Mouse (Mus musculus) gastrocnemius, adult 18-20 months (tissue): Measurements from ENCODE around the gene Tns1. TPM values are rescaled to one million over a fixed set of nuclear protein-coding genes. Genes with fewer than 3 reads are reported as not detected.

Experiments
- DNase-seq: peaks from one replicate; pipeline ENCODE4 v3.0.0; 2021; ENCODE audit warnings: low spot score
- total RNA-seq, 2 experiments: library from RNA; stranded (reverse); gene quantifications; 2 replicates each; pipeline ENCODE4 v1.2.3; 2021

The Tns1 gene
- total RNA-seq, 2 experiments from 2014 or later: 226 to 298 TPM

GRCm38 (mm10) chr1:74015513-74016234, 108.6 kb downstream of the Tns1 start:
- DNase-seq: no peak

DNA sequence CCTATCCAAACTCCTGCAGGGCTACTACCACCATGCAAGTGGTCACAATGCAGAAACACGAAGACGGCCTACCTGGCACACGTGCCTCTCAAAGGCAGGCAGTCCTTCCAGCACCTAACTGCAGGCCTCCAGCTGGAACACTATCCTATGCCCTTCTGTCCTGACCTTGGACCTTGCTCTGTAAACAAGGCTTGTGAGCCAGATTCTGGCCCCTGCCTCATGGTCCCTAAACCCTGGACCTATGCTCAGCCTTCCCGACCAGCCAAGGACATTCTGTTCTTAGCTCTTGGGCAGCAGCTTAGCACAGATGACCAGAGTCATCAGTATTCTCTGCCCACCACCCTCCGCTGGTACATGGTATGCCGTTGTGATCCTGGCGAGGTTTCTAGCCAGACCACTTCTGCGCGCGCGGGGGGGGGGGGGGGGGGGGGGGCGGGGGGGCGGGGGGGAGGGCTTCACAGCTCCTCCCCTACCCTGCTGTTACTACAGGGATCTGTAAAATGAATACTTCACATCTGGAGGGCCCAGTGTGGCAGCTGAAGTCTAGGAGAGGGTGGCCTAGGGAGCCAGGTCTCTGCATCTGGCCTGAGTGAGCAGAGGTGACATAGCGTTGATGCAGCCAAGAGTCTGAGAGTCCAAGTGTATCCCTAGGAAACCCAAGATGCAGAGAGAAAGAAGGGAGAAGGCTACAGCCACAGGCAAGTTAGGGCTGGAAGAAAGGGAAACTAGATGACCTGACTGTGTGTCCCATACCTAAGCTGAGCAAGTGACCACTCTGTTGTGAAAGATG, 109.5 kb downstream of the Tns1 start:
- DNase-seq: peak; percentile 91

DNA sequence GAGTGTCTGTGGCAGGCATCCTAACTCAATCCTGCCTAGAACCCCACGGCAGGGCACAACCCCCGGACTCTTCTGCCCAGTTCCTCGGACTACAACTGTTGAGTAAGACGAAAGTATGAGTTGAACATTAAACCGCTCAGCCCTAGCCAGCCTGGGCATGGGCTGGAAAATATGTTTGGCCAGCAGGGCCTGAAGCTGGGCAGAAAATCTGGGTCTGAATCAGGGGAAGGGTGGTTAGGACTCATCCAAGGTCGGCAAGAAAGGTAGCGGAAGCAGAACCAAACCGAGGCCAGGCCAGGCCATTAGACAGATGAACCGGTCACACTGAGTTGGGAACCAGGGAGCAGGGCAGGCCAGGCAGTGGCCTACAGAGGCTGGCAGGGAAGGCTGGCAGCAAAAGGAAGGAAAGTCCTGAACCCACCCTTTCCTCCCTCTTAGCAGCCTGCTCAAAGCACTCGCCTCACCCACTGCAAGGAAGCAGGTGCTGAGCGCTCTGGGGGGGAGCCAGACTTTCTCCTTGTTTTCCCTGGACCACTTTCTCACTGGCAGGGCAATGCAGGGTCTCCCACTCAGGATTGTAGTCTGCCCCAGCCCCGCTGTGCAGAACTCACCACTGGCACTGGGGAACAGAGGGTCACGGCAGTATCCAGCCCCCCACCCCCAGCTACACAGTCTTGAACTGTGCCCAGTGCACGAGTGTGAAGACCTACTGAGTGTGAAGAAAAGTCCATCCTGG, 110.8 kb downstream of the Tns1 start:
- no peak for DNase-seq

- no peak for DNase-seq
Measured at GRCm38 (mm10) chr1:74012706-74013105, 111.5 kb downstream of the Tns1 start.

DNA sequence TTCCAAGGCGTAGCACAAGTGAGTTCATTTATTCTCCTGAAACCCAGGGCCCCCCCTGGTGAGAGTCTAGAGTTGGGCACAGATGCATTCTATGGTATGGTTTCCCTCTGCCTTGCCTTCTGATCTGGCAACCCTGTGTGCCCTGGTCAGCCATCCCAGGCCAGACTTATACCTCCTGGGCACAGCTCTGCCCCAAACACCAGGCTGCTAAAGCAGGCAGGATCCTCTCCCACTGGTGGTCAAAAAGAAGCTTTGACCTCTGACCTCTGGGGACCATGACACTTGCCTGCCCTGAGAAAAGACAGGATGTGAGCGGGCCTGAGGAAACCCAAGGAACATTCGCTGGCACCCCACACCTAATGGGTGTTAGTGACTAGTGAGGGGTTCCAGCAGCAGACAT, 114.8 kb downstream of the Tns1 start:
- DNase-seq: no peak

DNA sequence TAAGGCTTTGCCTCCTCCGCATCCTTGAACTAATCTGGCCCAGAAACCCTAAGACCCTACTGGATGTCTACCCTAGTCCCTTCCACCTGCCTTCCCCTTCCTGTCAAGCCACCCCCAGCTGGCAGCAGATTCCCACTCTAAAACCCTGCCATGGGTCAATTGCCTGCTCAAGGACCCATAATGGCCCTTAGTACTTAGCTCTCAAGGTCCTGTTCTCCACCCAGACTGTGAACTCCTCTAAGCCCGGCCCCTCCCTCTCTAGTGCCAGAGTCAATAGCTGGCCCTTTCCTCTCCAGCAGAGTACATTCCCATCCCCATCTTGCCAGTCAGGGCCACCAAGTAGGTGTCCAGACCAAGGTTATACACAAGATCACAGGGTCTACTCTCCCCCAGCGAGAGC, 115.3 kb downstream of the Tns1 start:
- no peak for DNase-seq

DNA sequence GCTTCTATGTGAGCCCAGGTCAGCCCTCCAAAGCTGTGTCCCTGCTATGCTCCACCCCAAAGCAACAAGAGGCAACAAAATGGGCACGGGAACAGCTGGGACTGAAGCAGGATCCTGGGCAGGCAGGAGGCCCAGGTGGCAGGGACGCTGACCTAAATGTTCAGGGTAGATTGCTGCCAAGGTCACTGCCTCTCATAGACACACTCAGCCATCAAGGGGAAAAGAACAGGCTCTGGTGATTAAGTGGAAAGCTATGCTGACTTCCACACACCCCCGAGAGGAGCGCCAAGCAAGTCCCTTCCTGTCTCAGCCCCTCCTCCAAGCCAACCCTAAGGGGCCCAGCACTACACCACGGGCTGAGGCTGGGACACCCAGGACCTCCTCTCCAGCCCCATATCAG, 115.8 kb downstream of the Tns1 start:
- DNase-seq: peak; percentile 89

DNA sequence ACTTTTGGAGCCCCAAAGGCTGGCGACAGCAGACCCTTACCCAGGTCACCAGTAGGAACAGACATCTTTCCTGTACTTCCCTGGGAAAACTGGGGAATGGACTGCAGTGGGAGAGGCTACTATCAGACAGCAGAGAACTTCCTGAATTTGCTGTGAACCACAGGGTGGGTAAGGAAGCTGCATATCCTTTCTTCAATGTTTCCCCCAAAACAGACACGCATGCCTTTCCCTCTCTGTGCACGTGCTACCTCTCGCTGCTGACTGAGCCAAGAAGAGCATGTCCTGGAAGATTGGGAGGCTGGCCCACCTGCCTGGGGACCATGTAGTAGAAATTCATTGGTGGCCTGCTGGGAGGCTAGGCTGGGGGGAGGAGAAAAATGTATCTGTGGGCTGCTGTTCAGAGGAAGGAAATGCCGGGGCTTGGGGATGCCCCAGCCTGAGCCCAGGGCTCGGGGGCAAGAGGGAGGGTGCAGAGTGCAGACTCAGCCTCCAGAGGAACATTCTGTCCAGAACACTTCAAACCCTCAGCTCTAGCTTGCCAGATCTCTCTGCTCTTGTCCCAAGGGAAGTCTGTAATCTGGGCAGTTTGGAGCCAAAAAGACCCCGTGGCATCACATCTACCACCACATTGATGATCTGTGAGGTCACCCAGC, 116.7 kb downstream of the Tns1 start:
- DNase-seq: peak; percentile 87

- DNase-seq: peak; percentile 90
Measured at GRCm38 (mm10) chr1:74005020-74005419, 119.2 kb downstream of the Tns1 start.

DNA sequence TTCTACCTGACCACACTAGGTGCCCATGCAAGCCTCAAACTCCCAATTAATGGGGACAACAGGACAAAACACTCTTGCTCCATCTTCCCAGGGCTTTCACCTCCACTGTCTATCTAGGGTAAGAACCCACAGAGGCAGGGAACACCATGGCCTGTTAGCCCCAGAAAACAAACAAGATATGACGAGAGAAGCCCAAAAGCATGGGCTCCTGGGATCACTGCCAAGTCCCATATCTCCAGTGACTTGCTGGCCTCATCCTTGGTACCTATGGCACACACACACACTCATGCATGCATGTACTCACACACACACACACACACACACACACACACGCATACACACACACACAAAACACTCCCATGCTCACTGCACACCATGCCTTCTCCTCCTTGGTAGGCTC, 120.5 kb downstream of the Tns1 start:
- DNase-seq: no peak

DNA sequence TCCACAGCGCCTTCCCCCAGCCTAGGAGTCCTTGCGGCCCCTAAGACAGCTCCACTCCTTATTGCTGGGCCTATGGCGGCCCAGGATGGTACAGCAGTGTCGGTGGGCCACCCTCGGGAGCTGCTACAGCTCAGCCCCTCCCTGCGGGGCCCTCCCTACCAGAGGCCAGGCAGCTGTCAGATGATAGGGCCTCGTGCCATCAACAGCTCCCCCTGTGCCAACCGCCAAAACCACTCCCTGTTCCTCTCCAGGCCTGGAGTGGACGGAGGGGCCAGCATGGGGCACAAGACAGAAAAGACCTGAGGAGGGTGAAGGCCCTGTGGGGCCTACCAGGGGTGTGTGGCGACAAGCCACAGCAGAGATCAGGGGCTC, 122.8 kb downstream of the Tns1 start:
- DNase-seq: peak; percentile 86

DNA sequence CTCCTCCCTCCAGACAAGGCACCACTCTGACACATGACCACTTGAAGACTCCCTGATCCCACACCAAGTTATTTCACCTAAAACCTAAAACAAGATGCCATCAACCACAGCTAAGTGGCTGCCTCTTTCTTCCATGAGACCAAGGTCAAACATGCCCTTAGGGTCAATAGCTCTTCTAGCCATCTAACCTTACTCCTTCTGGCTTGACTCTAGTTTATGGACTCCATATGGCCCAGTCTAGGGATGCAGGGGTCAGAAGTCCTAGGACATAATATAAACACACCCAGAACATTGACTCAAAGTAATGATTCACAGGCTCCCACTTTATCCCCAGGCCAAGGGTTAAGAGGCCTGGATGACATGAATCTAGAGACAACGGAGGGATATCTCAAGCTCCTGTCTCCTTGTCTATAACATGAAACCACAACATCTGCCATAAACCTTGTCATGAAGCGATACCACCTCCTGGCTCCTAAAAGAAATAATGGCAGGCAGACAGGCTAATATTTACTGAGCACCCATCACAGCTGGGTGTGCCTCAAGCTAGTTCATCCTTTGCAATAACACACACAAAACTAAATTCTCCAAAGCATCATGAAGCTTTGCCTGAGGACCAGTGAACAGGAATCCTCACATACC, 123.3 kb downstream of the Tns1 start:
- DNase-seq: no peak

DNA sequence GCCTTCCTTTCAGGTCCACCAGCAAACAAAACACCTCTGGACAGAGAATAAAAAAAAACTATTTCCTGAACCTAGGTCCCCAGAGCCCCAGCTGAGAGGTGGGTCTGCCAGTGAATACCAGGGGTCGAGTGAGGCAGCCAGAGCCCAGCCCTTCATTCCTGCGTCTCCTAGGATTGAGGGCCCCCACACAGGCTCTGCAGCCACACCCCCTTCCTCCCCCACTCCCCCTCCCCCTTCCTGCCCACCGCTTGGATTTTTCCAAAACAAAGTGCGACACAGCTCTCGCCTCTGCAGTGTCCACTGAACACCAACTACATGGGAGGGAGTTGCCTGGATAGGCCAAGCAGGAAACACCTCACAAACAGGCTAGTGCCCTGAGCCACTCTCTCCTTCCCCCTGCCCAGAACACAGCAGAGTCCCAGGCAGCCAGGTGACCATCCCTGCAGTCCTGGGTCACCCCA, 124.0 kb downstream of the Tns1 start:
- no peak for DNase-seq

DNA sequence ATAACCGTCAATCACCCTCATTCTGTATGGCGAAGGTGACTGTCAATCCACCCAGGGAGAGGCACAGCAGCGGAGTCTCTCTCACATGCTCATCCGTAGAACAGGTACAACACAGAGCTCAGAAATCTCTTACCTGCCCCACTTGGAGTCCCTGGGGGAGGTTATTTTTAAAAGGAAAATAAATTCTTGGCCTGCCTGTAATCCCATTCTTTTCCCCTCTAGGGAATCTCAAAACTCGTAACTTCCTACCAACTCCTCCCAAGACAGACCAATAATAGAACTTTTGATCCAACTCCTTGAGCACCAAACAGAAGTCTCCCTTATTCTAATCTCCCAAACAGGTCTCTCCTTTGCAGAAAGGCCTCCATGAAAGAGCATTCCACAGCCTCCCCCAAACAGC, 124.7 kb downstream of the Tns1 start:
- DNase-seq: no peak

- DNase-seq: no peak
Measured at GRCm38 (mm10) chr1:73998925-73999375, 125.3 kb downstream of the Tns1 start.

DNA sequence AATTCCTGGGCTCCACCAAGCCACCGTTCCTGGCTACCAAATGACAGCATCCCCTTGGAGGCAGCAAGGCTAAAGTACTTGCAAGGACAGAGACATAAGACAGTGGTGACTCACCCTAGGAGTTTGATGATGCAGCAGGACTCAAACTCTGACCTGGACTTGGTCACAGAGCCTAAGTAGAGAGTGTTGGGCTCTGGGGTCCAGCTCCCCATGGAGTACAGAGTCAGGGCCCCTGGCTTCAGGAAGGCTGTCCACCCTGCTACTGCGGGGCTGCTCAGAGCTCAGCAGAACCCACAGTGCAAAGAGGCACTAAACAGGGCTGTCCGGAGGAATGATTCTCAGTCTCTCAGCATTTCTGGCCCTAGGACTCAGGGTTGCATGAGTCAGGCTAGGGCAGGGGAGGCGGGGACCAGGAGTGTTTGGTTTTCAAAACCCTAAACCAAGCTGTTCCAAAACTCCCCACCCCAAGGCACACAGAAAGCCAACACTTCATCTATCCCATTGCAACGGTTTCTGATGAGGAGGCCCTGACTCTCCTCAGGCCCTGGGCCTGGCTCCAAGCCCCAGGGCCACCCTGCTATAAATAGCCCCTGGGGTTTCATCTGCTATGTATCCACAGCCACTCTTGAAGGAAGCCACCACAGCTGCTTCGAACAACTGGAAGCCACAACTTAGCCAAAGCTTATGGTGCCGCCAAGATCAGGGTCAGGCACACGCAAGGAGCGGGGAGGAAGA, 126.0 kb downstream of the Tns1 start:
- peak; percentile 79 for DNase-seq

GRCm38 (mm10) chr1:73997341-73997740, 126.9 kb downstream of the Tns1 start:
- no peak for DNase-seq

DNA sequence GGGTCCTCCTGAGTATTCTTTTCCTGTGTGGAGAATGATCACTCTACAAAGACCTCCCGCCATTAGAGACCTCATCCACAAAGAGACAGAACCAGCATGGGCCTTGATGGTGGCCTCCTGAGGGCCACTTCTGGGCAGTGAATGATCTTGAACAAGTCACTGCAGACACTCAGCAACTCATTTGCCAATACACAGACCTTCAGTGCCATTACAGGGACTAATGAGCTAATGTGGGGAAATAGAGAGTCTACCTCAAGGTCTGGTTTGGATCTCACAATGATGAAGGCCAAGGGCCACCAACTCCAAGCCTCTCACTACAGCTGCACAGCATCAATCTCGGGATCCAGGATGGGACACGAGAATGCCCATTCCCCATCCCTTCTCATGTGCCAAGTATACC, 127.6 kb downstream of the Tns1 start:
- no peak for DNase-seq

GRCm38 (mm10) chr1:73996209-73996608, 128.0 kb downstream of the Tns1 start:
- peak; percentile 83 for DNase-seq

DNA sequence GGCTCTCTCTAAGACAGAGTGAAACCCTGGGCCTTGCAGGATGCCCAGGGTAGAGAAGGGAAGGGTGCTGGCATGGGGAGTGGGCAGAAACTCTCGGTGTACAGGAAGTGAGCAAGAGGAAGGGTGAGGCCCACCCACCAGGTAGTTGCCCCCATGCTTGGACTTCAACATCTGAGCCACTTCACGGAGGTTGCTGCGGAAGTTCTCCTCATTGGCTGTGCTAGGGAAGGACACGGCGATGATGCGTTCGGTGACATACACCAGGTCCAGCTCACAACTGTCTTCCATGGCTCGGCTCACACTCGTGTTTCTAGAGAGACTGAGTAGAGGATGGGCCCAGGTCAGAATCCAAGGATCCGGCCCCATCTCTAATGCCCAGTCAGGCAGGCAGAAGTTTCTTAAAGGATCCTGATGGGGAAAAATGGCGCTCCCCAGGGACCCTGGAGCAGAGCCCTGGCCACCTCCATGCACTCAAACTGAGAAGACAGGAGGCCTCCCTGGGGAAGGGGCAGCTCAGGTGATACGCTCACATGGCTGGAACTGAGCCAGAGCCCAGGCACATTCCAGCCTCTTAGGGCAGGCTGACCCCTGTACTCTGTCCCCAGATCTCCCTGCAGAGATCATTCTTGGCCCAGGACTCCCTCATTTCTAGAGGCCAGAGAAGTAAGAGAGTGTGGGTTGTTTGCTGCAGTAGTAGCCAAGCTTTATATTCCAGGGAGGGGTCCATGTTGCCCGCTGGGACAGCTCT, 129.0 kb downstream of the Tns1 start:
- no peak for DNase-seq
